Mouse (Mus musculus): ENCODE data around the gene Drap1. TPM values are rescaled to one million over a fixed set of nuclear protein-coding genes. Genes with fewer than 3 reads are reported as not detected.
A peak's percentile ranks its signal among the peaks of the same experiment; 100 is the strongest.
"Not testable (repeated sequence)": the region's sequence is repeated elsewhere in the genome, so short reads cannot be mapped to it uniquely, and the experiment has no call there.

The Drap1 gene
- total RNA-seq, 2 experiments from 2014 or later: 587 to 651 TPM

- peak; percentile 43 for DNase-seq (ENCODE audit: low spot score)
These were observed 2.5 kb downstream of the Drap1 start for GRCm38 (mm10) chr19:5422267-5422666.

- peak; percentile 47 for DNase-seq (ENCODE audit: low spot score)
These were observed 3.0 kb downstream of the Drap1 start for GRCm38 (mm10) chr19:5421784-5422183.

- DNase-seq (ENCODE audit: low spot score): no peak
These were observed 4.2 kb downstream of the Drap1 start for GRCm38 (mm10) chr19:5420579-5420978.

- DNase-seq (ENCODE audit: low spot score): no peak
These were observed 5.1 kb downstream of the Drap1 start for GRCm38 (mm10) chr19:5419630-5420029.

- peak; percentile 43 for DNase-seq (ENCODE audit: low spot score)
These were observed 5.9 kb downstream of the Drap1 start for GRCm38 (mm10) chr19:5418750-5419466.

- peak; percentile 80 for DNase-seq (ENCODE audit: low spot score)
These were observed 10.2 kb downstream of the Drap1 start for GRCm38 (mm10) chr19:5414534-5414957.

GRCm38 (mm10) chr19:5413840-5414239 is 10.9 kb downstream of the Drap1 start:
- no peak for DNase-seq (ENCODE audit: low spot score)

- peak; percentile 78 for DNase-seq (ENCODE audit: low spot score)
These were observed 12.8 kb downstream of the Drap1 start for GRCm38 (mm10) chr19:5411961-5412360.

- no peak for DNase-seq (ENCODE audit: low spot score)
These were observed 14.1 kb downstream of the Drap1 start for GRCm38 (mm10) chr19:5410641-5411040.

GRCm38 (mm10) chr19:5409068-5409467 is 15.7 kb downstream of the Drap1 start:
- DNase-seq (ENCODE audit: low spot score): no peak

GRCm38 (mm10) chr19:5408057-5409001 is 16.4 kb downstream of the Drap1 start:
- DNase-seq (ENCODE audit: low spot score): peak; percentile 34

GRCm38 (mm10) chr19:5407133-5407532 is 17.6 kb downstream of the Drap1 start:
- peak; percentile 81 for DNase-seq (ENCODE audit: low spot score)

GRCm38 (mm10) chr19:5406531-5407126 is 18.1 kb downstream of the Drap1 start:
- peak; percentile 50 for DNase-seq (ENCODE audit: low spot score)

- DNase-seq (ENCODE audit: low spot score): no peak
These were observed 18.9 kb downstream of the Drap1 start for GRCm38 (mm10) chr19:5405924-5406323.

- no peak for DNase-seq (ENCODE audit: low spot score)
These were observed 22.5 kb downstream of the Drap1 start, which contains the start of gene Tsga10ip for GRCm38 (mm10) chr19:5402293-5402692. Tsga10ip (minus strand) TSS chr19:5402526.

- DNase-seq (ENCODE audit: low spot score): not testable (repeated sequence)
These were observed 23.7 kb downstream of the Drap1 start for GRCm38 (mm10) chr19:5401073-5401472.

GRCm38 (mm10) chr19:5395371-5395770 is 29.4 kb downstream of the Drap1 start:
- no peak for DNase-seq (ENCODE audit: low spot score)

GRCm38 (mm10) chr19:5394168-5394567 is 30.6 kb downstream of the Drap1 start:
- DNase-seq (ENCODE audit: low spot score): no peak

- DNase-seq (ENCODE audit: low spot score): no peak
These were observed 31.9 kb downstream of the Drap1 start for GRCm38 (mm10) chr19:5392892-5393291.

GRCm38 (mm10) chr19:5390416-5390815 is 34.4 kb downstream of the Drap1 start:
- no peak for DNase-seq (ENCODE audit: low spot score)

- no peak for DNase-seq (ENCODE audit: low spot score)
These were observed 35.1 kb downstream of the Drap1 start for GRCm38 (mm10) chr19:5389647-5390046.
